Mouse (Mus musculus) hindbrain, postnatal 0 days (tissue): ENCODE results near the gene BC025920. TPM values are rescaled to one million over a fixed set of nuclear protein-coding genes. Genes with fewer than 3 reads are reported as not detected.

Experiments
- ATAC-seq: fragments of 200-750 bp; cut with Nextera tagmentation; 2 replicates; pipeline ENCODE4 v1.8.0; 2017; ENCODE audit warnings: mild to moderate bottlenecking, moderate TSS enrichment, moderate library complexity
- DNase-seq: peaks from one replicate; pipeline ENCODE4 v3.0.0-alpha.2; 2015; ENCODE audit warnings: low spot score
- H3K27ac ChIP-seq: fragments of 300-500 bp; sonication (generic); 2 replicates; pipeline ENCODE4 v1.5.1; 2014; ENCODE audit warnings: mild to moderate bottlenecking
- H3K27me3 ChIP-seq: fragments of 300-500 bp; sonication (generic); 2 replicates; pipeline ENCODE4 v1.6.1; 2014; ENCODE audit warnings: low read length, mixed read lengths; ENCODE audit not compliant: insufficient read depth
- H3K36me3 ChIP-seq: fragments of 300-500 bp; sonication (generic); 2 replicates; pipeline ENCODE4 v1.6.1; 2014; ENCODE audit warnings: low read length, mixed read lengths; ENCODE audit not compliant: insufficient read depth
- H3K4me1 ChIP-seq: fragments of 300-500 bp; sonication (generic); 2 replicates; pipeline ENCODE4 v1.6.1; 2014; ENCODE audit warnings: antibody characterized with exemption, low read length, mixed read lengths; ENCODE audit not compliant: insufficient read depth
- H3K4me2 ChIP-seq: fragments of 300-500 bp; sonication (generic); 2 replicates; pipeline ENCODE4 v1.6.1; 2014; ENCODE audit warnings: low read depth, mild to moderate bottlenecking, low read length, moderate library complexity, mixed read lengths
- H3K4me3 ChIP-seq: fragments of 300-500 bp; sonication (generic); 2 replicates; pipeline ENCODE4 v1.5.1; 2014; ENCODE audit warnings: low read length
- H3K9ac ChIP-seq: fragments of 300-500 bp; sonication (generic); replicated peaks from 2 replicates; pipeline ENCODE4 v1.6.1; 2014; ENCODE audit warnings: mild to moderate bottlenecking, low read length, moderate library complexity, mixed read lengths
- H3K9me3 ChIP-seq: fragments of 300-500 bp; sonication (generic); 2 replicates; pipeline ENCODE4 v1.6.1; 2016; ENCODE audit warnings: low read length, mixed read lengths
- CTCF ChIP-seq: IDR thresholded peaks from 2 replicates; pipeline ENCODE4 v1.5.1; 2016; ENCODE audit warnings: antibody characterized with exemption, control low read depth, low read depth
- WGBS: fragments of 180-500 bp; shearing (Covaris S2); extraction: QIAGEN DNeasy Blood & Tissue Kit; methylation state at CpG from one replicate; pipeline ENCODE4 v1.1.7; 2014; 5-methylcytosine and 5-hydroxymethylcytosine counted together
- polyA plus RNA-seq: library from polyadenylated mRNA; unstranded; fragments of >200 nt; fragmentation: Nextera tagmentation; extraction: Ambion mirVana; gene quantifications from 2 replicates; pipeline ENCODE4 v1.2.1, GENCODE M21; 2015
- total RNA-seq: library from RNA; depleted of rRNA; stranded (reverse); fragments of >200 nt; gene quantifications from 2 replicates; pipeline ENCODE4 v1.2.3, GENCODE M21; 2014

Gene BC025920
- total and polyA plus RNA-seq, 2 experiments from 2014 or later = 1.3 to 4.2 TPM

- no peak overlapping the region for H3K9ac ChIP-seq
- 63% methylated on average over 3 of the region's 3 CpGs for WGBS
- no peak overlapping the region for H3K4me2 ChIP-seq
- H3K9me3 ChIP-seq = no peaks in the 10 kb centered on the region
- no peak overlapping the region for H3K4me3 ChIP-seq
- H3K27me3 ChIP-seq = no peaks in the 10 kb centered on the region
- ATAC-seq (peak; percentile 17; the same call in 1 of the 2 replicates), DNase-seq (no peak)
- H3K36me3 ChIP-seq = no peaks in the 10 kb centered on the region
- no peak for TF ChIP-seq CTCF
- no peaks in the 10 kb centered on the region for H3K4me1 ChIP-seq
- no peak overlapping the region for H3K27ac ChIP-seq
Observed at GRCm38 (mm10) chr10:81612779-81613178, 6.7 kb downstream of the BC025920 start.

GRCm38 (mm10) chr10:81615486-81615885 is 9.4 kb downstream of the BC025920 start:
- DNase-seq (no peak), ATAC-seq (no peak)
- Histone ChIP-seq H3K9me3 (no peaks in the 10 kb centered on the region), H3K4me1 (no peaks in the 10 kb centered on the region), H3K4me2 (no peak overlapping the region), H3K9ac (no peak overlapping the region), H3K27ac (no peak overlapping the region), H3K27me3 (no peaks in the 10 kb centered on the region), H3K36me3 (no peaks in the 10 kb centered on the region), H3K4me3 (no peak overlapping the region)
- no peak for TF ChIP-seq CTCF
- WGBS = 59% methylated on average over 6 of the region's 6 CpGs

- 87% methylated on average over 5 of the region's 5 CpGs for WGBS
- no peak overlapping the region for H3K9ac ChIP-seq
- peaks cover 13% of the 10 kb centered on the region for H3K36me3 ChIP-seq
- H3K4me2 ChIP-seq = no peak overlapping the region
- no peak for DNase-seq
- ATAC-seq = no peak
- no peak overlapping the region for H3K27ac ChIP-seq
- H3K4me1 ChIP-seq = no peaks in the 10 kb centered on the region
- no peak overlapping the region for H3K4me3 ChIP-seq
- no peak for TF ChIP-seq CTCF
- H3K9me3 ChIP-seq = no peaks in the 10 kb centered on the region
- no peaks in the 10 kb centered on the region for H3K27me3 ChIP-seq
Observed at GRCm38 (mm10) chr10:81619976-81620375, 13.9 kb downstream of the BC025920 start.

- ATAC-seq (no peak), DNase-seq (peak; percentile 46)
- no peak for TF ChIP-seq CTCF
- H3K9me3 ChIP-seq = no peaks in the 10 kb centered on the region
- no peak overlapping the region for H3K9ac ChIP-seq
- H3K27me3 ChIP-seq = no peaks in the 10 kb centered on the region
- no peaks in the 10 kb centered on the region for H3K4me1 ChIP-seq
- no peak overlapping the region for H3K4me2 ChIP-seq
- no peak overlapping the region for H3K27ac ChIP-seq
- H3K36me3 ChIP-seq = peaks cover 21% of the 10 kb centered on the region
- 60% methylated on average over 9 of the region's 9 CpGs for WGBS
- no peak overlapping the region for H3K4me3 ChIP-seq
Observed at GRCm38 (mm10) chr10:81620786-81621185, 14.7 kb downstream of the BC025920 start.

- Histone ChIP-seq H3K4me1 (peaks cover 11% of the 10 kb centered on the region), H3K27me3 (no peaks in the 10 kb centered on the region), H3K9ac (no peak overlapping the region), H3K9me3 (no peaks in the 10 kb centered on the region), H3K4me2 (no peak overlapping the region), H3K4me3 (no peak overlapping the region), H3K27ac (no peak overlapping the region), H3K36me3 (peaks cover 21% of the 10 kb centered on the region)
- WGBS = 69% methylated on average over 8 of the region's 8 CpGs
- no peak for TF ChIP-seq CTCF
- ATAC-seq (no peak), DNase-seq (no peak)
Observed at GRCm38 (mm10) chr10:81623441-81623840, 17.4 kb downstream of the BC025920 start.

GRCm38 (mm10) chr10:81626101-81626993 is 20.3 kb downstream of the BC025920 start:
- H3K4me2 ChIP-seq = peak overlapping the region; percentile 94
- DNase-seq = no peak
- H3K9me3 ChIP-seq = no peaks in the 10 kb centered on the region
- ATAC-seq = no peak
- peak overlapping the region; percentile 84 for H3K27ac ChIP-seq
- 93% methylated on average over 22 of the region's 22 CpGs for WGBS
- peak overlapping the region; percentile 74 for H3K4me3 ChIP-seq
- no peak for TF ChIP-seq CTCF
- peaks cover 11% of the 10 kb centered on the region for H3K4me1 ChIP-seq
- H3K27me3 ChIP-seq = 0 out of 2 replicates have a peak, but pooled peaks cover 3% of the 10 kb centered on the region
- peaks cover 21% of the 10 kb centered on the region for H3K36me3 ChIP-seq
- H3K9ac ChIP-seq = peak overlapping the region; percentile 86
